ENCODE assay signal across 8 mouse cellular contexts in the genomic region with DNA sequence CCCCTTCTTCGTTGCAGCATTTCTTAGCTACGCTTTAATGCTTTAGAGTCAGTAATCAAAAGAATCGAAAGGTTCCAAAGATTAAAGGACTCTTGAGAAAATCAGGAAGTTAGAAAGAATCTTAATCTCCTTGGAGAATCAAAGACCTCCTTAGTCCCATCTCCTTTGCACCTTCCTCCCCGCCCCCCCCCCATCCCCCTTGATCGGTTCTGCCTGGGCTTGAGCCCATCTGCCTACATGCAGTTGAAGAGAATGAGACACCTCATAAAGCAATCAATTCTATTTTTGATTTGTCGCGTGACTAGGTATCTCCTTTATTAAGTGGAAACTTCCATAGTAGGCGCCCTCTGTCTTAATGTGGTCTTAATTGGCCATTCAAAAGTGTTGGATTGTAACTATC. TPM values are rescaled to one million over a fixed set of nuclear protein-coding genes. Genes with fewer than 3 reads are reported as not detected.
A peak's percentile ranks its signal among the peaks of the same experiment; 100 is the strongest.
DNase-seq lines count a peak whose midpoint lies in the region; ATAC-seq and TF ChIP-seq lines count a peak whose summit lies in the region.

No protein-coding gene starts in this region.

- TF ChIP-seq EP300 in liver, embryonic 14.5 days (IDR thresholded peaks at IDR 0.05; ENCODE audit: low read depth), result no peak

- H3K79me3 ChIP-seq in C2C12 (ENCODE audit: low read depth), result peaks cover 21% of the 10 kb centered on the region

- H3K27ac ChIP-seq in heart, embryonic 10.5 days, result peak overlapping the region; percentile 94
- 0 out of 2 replicates have a peak overlapping the region, but pooled peaks have one; percentile 92 for H3K27ac ChIP-seq in forebrain, embryonic 15.5 days (replicated peaks)
- H3K27ac ChIP-seq in liver, embryonic 14.5 days, result no peak overlapping the region

- no peak for TF ChIP-seq CTCF in C2C12 (IDR thresholded peaks at IDR 0.05; ENCODE audit: control insufficient read depth, insufficient read depth, insufficient read length)
- TF ChIP-seq CTCF in liver, embryonic 14.5 days (IDR thresholded peaks at IDR 0.05; ENCODE audit: low read depth), result no peak

- no peaks in the 10 kb centered on the region for H3K36me3 ChIP-seq in heart, embryonic 10.5 days
- no peaks in the 10 kb centered on the region for H3K36me3 ChIP-seq in C2C12 (ENCODE audit: control insufficient read depth, insufficient read depth)
- H3K36me3 ChIP-seq in forebrain, embryonic 15.5 days, result no peaks in the 10 kb centered on the region
- no peaks in the 10 kb centered on the region for H3K36me3 ChIP-seq in liver, embryonic 14.5 days (replicated peaks; ENCODE audit: control insufficient read depth, insufficient read depth, low read depth)

- intact Hi-C loops in heart, postnatal 14 days (cut with DNase I), result loop anchor here (5.0 kb wide), 1 partner anchor 35 kb away; no protein-coding TSS in a partner anchor

- H3K9me3 ChIP-seq in heart, embryonic 10.5 days, result no peaks in the 10 kb centered on the region
- no peaks in the 10 kb centered on the region for H3K9me3 ChIP-seq in forebrain, embryonic 15.5 days
- no peaks in the 10 kb centered on the region; the same call in 1 of the 2 replicates for H3K9me3 ChIP-seq in liver, embryonic 14.5 days (ENCODE audit: control insufficient read depth, low read length)

- H3K4me3 ChIP-seq in heart, embryonic 10.5 days, result peak overlapping the region; percentile 98
- H3K4me3 ChIP-seq in C2C12 (ENCODE audit: insufficient read depth, poor library complexity, severe bottlenecking), result peak overlapping the region; percentile 23
- H3K4me3 ChIP-seq in forebrain, embryonic 15.5 days, result peak overlapping the region; percentile 91
- peak overlapping the region; percentile 71 to 96; a peak in 2 of 4 replicates for H3K4me3 ChIP-seq in liver, embryonic 14.5 days (ENCODE audit: insufficient read depth in 1 of 2, low read depth in 2 of 2, low read length in 2 of 2)

- H3K4me2 ChIP-seq in forebrain, embryonic 15.5 days (replicated peaks), result peak overlapping the region; percentile 95
- H3K4me2 ChIP-seq in liver, embryonic 14.5 days (ENCODE audit: low read depth), result peak overlapping the region; percentile 84

- H3ac ChIP-seq in C2C12 (ENCODE audit: control insufficient read depth, insufficient read length, low read depth), result no peak overlapping the region

- ATAC-seq in forebrain, embryonic 15.5 days (replicated peaks), result peak; percentile 55; the same call in 1 of the 2 replicates
- ATAC-seq in liver, embryonic 14.5 days (ENCODE audit: insufficient read depth), result no peak

- WGBS in heart, embryonic 10.5 days, result 23% methylated on average over 8 of the region's 8 CpGs
- WGBS in forebrain, embryonic 15.5 days, result 21% methylated on average over 8 of the region's 8 CpGs
- WGBS in liver, embryonic 14.5 days (ENCODE audit: insufficient replicate concordance), result 22% methylated on average over 8 of the region's 8 CpGs

- H3K79me2 ChIP-seq in C2C12 (ENCODE audit: control insufficient read depth, insufficient read depth), result peaks cover 42% of the 10 kb centered on the region

- H3K27me3 ChIP-seq in heart, embryonic 10.5 days (ENCODE audit: insufficient read depth, poor library complexity, severe bottlenecking), result no peaks in the 10 kb centered on the region
- no peaks in the 10 kb centered on the region for H3K27me3 ChIP-seq in C2C12 (ENCODE audit: control insufficient read depth, insufficient read depth, insufficient read length)
- H3K27me3 ChIP-seq in forebrain, embryonic 15.5 days, result no peaks in the 10 kb centered on the region
- H3K27me3 ChIP-seq in liver, embryonic 14.5 days (ENCODE audit: control insufficient read depth, insufficient read depth, low read length), result no peaks in the 10 kb centered on the region

- H3K9ac ChIP-seq in forebrain, embryonic 15.5 days (replicated peaks), result peak overlapping the region; percentile 33
- no peak overlapping the region for H3K9ac ChIP-seq in liver, embryonic 14.5 days (replicated peaks)

- DNase-seq in heart, embryonic 10.5 days (ENCODE audit: low spot score), result no peak
- DNase-seq in heart, postnatal 14 days, result no peak
- no peak for DNase-seq in liver, embryonic 14.5 days (ENCODE audit: low read depth in 3 of 3, low spot score in 3 of 3)
- DNase-seq in adrenal gland, adult 8-10 months, result no peak
- DNase-seq in adrenal gland, adult 2 months, result no peak
- DNase-seq in right cerebral cortex, postnatal 4 days, result no peak

- peaks cover 37% of the 10 kb centered on the region for H3K4me1 ChIP-seq in heart, embryonic 10.5 days
- H3K4me1 ChIP-seq in forebrain, embryonic 15.5 days, result peaks cover 41% of the 10 kb centered on the region
- H3K4me1 ChIP-seq in liver, embryonic 14.5 days (replicated peaks; ENCODE audit: control insufficient read depth in 2 of 2, insufficient read depth in 2 of 2, low read length in 1 of 2), result peaks cover 11 to 18% of the 10 kb centered on the region in 2 experiments

TF ChIP-seq in C2C12, 6 proteins besides CTCF, POLR2A, EP300 and RAD21:
- TF ChIP-seq MYOD1 (IDR thresholded peaks at IDR 0.05; ENCODE audit: control insufficient read depth, insufficient read length, low read depth) (no peak), USF1 (IDR thresholded peaks at IDR 0.05; ENCODE audit: low read depth) (no peak)

RNA-seq across cellular contexts. Expression of gene Cpd, which starts 0.5 kb away (rescaled TPM):
- polyA plus RNA-seq in heart, embryonic 10.5 days (2016; fragmentation: Nextera tagmentation; extraction: Ambion mirVana), result 11.6 and 14.1 TPM in 2 replicates
- 10 to 100 TPM; 51.4 to 58.7 TPM for total RNA-seq in heart, postnatal 14 days (2021)
- polyA plus RNA-seq in C2C12 (2012; fragmentation: generic; extraction: Trizol), result 11.6 TPM
- 5.4 and 7.0 TPM in 2 replicates for polyA plus RNA-seq in forebrain, embryonic 15.5 days (2015; fragmentation: Nextera tagmentation; extraction: Ambion mirVana)
- 5.9 and 7.2 TPM in 2 replicates for polyA plus RNA-seq in liver, embryonic 14.5 days (2012; rRNA removed)
- 8.2 and 8.5 TPM in 2 replicates for polyA plus RNA-seq in liver, embryonic 14.5 days (2014; fragmentation: Nextera tagmentation; extraction: Ambion mirVana)
- 10 to 100 TPM; 35.5 to 54.1 (median 45.7) TPM for total RNA-seq in adrenal gland, adult 8-10 months (2022)
- total RNA-seq in adrenal gland, adult 2 months (2021), result 10 to 100 TPM; 34.0 to 37.4 TPM
- polyA plus RNA-seq in adrenal gland, adult 2 months (2012; rRNA removed), result 14.1 and 15.1 TPM in 2 replicates

RNA-seq across cellular contexts. Expression of gene Tmigd1, which starts 54.6 kb away (rescaled TPM):
- 0.40 TPM in 1 of 2 replicates, not detected in the other for polyA plus RNA-seq in heart, embryonic 10.5 days (2016; fragmentation: Nextera tagmentation; extraction: Ambion mirVana)
- total RNA-seq in heart, postnatal 14 days (2021), result under 1 TPM; 0.80 to 0.84 TPM
- polyA plus RNA-seq in C2C12 (2012; fragmentation: generic; extraction: Trizol), result not detected
- not detected in 2 replicates for polyA plus RNA-seq in forebrain, embryonic 15.5 days (2015; fragmentation: Nextera tagmentation; extraction: Ambion mirVana)
- not detected in 2 replicates for polyA plus RNA-seq in liver, embryonic 14.5 days (2012; rRNA removed)
- not detected in 2 replicates for polyA plus RNA-seq in liver, embryonic 14.5 days (2014; fragmentation: Nextera tagmentation; extraction: Ambion mirVana)
- under 1 TPM; 0.34 to 0.66 (median 0.60) TPM for total RNA-seq in adrenal gland, adult 8-10 months (2022)
- under 1 TPM; 0.41 to 0.63 TPM for total RNA-seq in adrenal gland, adult 2 months (2021)
- not detected in 2 replicates for polyA plus RNA-seq in adrenal gland, adult 2 months (2012; rRNA removed)

Comparison
In these comparisons a context has a peak if more than half of its experiments do, and no peak if none do; other contexts are left out.
1. H3K4me3 ChIP-seq: peak in every context shown above with its lines; median percentile 98 in heart, embryonic 10.5 days; 91 in forebrain, embryonic 15.5 days; 84 in liver, embryonic 14.5 days; 23 in C2C12.